Mouse (Mus musculus) cerebellum, adult 9-11 months (tissue): ENCODE measurements around the gene Rin2.
"Not testable (repeated sequence)": the region's sequence is repeated elsewhere in the genome, so short reads cannot be mapped to it uniquely, and the experiment has no call there.

Source experiments
- DNase-seq: peaks from one replicate; pipeline ENCODE4 v3.0.0; 2022

The Rin2 gene

DNA sequence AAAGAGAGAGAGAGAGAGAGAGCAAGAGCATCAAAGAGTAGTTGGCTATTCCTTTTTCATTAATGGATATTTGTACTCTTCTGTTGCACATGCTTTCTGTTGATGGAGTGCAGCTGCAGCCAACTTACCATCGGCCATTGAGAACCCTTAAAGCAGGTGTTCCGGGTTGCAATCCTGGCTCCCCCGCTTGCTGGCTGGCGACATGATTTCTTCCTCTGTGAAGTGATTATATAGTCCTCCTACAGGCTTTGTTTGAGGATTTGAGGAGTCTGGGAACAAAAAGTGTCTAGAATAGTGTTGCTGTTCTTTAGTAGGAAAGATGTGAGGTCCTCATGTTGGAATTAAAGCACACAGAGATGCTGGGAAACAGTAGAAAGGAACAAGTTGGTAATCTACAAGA is 196.3 kb downstream of the Rin2 start:
- no peak for DNase-seq

DNA sequence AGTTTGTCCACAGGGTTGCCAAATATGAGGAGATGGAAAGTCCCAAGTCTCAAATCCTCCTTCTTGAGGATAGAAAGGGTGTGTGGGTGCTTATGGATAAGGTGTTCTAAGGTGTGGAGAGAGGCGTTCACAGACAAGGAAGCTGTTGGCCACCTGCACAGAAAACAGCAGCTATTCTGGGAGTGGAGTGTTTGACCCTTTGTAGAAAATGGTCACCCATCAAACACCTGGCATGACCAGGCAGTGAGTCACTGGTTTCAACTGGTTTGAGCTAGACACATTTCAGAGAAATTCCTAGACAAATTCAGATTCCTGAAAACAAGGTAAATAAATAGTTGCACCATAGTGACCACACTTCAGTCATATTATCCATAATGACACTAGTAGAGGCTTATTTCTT is 197.1 kb downstream of the Rin2 start:
- DNase-seq: no peak

DNA sequence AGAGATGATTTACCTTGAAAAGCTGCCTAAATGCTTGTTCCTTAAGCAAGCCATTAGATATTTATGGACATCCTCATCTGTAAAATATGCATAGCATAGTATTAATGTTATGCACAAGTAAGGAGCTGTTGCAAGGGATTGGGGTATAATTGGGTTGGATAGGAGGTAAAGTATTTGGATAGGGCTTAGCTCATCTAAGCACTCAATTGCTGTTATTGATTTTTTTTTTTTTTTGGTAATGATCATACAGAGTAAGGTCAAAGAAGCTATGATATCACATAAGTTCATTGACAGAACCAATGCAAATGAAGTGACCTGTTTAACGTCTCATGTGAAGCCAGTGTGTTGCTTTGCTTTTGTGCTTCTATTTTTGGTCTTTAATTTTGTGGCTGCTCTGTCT is 198.9 kb downstream of the Rin2 start:
- DNase-seq: no peak

DNA sequence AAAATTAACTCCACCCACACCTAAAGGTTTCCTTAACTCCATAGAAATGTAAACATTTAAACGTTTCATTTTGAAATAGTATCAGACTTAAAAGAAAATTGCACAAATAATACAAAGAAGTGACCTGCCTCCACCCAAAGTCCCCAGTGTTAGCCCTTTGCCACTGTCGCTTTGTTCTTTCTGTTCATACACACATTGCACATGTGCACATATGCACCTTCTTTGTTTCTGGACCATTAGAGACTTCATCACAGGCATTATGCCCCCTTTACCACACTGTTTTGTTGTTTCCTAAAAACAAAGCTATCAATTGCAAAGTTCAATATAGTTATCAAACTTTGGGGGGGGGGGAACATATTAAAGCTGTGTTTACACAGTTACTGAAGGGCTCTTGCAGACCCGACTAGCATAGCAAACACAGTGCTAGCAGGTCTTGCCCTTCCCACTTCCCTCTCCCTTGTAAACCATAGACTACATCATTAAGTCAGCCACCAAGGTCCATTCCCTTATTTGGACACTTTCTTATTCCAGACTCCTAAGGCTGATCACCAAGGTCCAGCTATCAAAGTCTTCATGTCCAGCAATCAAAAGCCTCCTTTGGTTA is 200.0 kb downstream of the Rin2 start:
- no peak for DNase-seq

DNA sequence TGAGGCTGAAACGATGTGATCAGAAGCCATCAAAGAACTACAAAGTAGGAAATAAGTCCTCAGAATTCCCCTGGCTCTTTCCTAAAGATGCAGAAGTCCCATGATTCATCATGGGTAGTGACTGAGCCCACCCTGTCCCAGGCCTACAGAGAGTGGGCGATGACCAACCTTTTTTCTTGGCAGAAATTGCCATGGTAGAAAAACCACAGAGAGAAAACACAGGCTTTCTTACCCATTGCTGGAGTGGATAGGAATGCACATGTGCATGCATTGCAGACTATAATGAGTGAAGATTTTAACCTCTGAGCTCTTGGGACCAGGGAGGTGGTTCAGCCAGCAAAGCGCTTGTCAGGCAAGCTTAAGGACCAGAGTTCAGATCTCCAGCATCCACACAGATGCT is 202.2 kb downstream of the Rin2 start:
- DNase-seq: no peak

DNA sequence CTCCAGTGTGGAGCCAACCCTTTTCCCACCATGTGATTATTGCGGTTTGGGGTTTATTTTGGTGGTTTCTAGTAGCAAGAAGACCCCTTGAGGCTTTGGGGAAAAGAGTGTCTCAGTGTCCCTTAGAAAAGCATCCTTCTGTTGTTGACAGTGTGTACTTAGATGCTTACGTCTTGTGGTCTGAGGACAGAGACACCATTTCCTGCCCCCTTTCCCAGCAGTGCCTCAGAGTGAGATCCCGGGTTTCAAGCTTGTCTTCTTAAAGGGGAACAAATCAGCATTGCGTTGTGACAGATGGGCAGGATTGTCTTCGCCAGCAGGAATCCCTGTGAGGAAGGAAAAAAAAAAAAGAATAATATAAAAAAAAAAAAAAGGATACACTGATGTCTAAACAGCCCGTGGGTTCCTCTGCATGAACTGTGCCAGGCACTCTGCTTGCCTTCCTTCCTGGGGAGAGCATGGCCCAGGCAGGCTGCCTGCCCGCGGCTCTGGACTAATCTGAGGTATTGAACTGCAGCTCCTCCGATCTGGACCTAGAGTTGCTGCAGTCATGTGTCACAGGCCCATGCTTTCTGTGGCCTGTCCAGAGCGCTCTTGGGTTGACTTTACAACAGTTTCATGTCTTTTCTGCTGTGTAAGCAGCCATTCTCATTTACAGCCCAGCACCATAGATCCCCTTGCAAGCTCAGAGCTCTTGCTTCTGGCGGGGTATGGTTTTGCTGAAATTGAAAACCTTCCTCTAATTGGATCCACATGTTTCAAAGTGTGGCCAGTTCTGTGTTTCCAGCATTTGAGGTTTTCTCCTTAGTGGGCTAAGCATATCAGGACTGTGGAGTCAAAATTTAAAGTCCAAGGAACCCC is 206.1 kb downstream of the Rin2 start:
- peak; percentile 62 for DNase-seq

DNA sequence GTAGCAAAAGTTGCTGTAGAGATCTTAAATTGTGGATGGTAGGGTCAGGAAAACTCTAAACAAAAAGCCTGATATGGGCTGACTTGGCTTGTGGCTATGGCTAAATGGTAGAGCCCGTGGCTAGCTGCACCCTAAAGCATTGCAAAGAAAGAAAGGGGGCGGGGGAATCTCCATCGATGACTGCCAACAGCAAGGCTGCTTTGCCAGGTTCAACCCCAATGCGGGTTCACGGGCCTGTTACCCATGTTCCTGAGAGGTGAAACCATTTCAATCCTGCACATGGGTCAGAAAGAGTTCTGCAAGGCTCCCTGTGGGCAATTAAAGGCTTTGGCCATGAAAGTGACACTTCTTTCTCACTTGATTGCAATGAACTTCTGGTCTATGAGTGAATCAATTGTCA is 206.9 kb downstream of the Rin2 start:
- DNase-seq: no peak

DNA sequence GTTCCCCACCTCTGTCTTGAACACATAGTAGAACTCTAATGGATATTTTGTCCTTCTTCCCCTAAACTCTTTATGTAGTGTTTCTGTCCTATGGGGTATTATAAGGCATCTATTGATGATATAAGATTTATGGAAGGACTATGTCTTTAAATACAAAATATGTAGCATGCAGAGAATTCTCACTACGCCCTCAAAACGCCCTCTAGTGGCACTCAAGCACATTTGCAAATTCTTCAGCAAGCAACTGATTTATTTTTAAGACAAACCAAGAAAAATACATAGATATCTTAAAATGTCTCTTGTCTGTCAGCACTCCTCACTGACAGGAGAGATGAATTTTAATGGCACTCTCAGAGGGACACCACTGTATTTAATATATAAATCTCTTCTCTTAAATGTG is 207.4 kb downstream of the Rin2 start:
- DNase-seq: no peak

DNA sequence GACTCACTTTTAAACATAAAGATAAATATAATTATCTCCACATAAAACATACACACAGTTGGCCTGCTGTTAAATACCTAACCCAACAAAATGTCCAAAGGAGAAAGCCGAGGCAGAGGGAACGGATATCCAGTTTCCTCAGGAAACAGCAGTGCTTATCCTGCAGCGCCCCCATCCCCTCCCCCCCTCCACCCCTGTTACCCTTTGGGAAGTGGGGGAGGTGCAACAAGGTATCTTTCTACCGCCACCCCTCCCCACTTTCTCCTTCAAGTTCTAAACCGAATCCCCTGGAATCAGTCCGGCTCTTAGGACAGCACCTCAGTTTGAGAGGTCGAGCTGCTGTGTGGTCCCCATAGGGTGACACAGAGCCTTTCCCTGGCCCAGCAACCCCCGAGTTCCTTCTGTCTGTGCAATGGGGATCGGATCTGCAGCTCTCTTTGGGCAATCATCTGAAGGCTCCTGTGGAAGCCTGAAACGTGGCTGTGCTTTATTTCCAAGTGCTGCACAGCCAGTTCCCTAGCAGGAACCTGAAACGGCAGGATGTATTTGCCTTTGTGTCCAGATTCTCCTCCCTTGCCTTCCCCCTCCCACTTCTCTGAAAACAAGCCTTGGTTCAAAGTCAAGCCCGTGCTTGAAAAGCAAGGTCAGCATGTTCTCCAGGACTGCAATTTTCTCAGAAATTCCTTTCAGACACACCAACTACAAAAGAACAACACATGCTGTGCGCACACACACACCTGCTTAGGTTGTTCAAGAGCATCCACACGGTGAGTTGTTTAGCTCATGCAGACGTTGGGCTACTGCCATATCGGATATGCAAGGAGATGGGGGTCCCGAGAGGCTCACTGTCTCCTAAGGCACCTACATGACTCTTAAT is 209.3 kb downstream of the Rin2 start:
- no peak for DNase-seq

DNA sequence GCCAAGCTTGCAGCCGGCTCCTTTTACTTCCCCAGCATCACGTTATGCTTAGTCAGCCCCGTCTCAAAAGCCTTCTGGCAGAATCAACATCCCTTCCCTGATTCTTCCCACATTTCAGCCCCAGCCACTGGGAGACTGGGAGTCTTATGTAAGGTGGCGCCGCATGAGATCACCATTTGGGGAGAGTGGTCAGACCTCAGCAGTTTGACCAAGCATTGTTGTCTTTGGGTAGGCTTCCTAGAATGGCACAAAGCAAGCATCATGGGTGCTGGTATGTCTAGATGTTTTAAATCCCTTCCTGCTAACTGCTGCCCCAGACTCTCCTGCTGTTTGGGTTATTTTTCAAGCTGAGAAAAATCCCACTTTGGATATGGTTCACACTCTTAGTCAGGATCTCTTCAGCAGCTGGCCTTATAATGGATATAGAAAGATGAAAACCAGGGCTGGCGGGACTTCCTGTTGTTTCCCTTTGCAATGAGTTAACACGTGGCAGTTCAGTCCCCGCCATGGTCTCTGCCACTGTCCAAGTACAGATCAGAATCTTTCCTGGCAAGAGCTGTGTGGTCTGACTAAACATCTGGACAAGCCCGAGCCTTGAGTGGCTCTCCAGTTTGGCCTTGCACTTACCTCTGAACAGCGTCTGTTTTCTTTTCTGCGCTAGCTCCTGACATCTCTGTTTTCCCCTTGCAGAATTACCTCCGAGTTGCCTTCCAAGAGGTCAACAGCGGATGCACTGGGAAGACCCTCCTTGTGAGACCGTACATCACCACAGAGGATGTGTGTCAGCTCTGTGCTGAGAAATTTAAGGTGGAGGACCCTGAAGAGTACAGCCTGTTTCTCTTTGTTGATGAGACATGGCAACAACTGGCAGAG is 210.1 kb downstream of the Rin2 start:
- DNase-seq: no peak

DNA sequence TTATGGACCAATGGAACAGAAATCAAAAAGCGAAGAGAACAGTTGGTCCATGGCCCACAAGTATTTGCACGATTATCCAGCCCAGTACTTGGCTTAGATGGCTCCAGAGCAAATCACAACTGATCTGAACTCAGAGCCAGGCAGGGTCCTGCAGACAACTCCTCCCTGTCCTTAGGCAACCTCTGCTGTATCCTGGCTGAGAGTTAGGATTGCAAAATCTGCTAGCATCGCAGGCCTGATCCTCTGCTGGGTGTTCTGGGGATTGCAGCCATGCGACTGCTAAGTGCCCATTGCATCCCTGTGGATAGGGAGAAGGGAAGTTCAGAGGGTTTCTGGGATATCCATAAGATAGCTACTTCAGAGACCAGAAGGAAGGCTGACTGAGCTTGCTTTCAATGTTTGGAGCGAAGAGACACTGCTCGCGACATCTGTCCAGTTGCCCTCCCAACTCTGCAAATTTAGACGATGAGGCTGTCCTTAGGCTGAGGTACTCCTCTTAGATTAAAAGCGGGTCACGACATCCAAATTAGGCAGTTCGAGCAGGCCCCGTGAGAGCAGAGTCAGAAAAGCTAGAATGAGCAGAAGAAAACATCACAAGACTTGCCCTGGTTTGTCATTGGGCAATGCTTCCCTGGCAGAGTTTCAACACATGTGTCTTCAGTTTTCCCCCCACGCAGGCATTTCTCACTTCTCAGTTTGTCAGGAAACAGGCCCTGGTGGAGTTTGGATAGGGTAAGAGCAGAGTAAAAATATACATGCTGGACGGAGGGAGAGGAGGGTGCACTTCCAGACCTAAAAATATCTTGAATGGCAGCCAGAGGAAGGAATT is 213.1 kb downstream of the Rin2 start:
- no peak for DNase-seq

DNA sequence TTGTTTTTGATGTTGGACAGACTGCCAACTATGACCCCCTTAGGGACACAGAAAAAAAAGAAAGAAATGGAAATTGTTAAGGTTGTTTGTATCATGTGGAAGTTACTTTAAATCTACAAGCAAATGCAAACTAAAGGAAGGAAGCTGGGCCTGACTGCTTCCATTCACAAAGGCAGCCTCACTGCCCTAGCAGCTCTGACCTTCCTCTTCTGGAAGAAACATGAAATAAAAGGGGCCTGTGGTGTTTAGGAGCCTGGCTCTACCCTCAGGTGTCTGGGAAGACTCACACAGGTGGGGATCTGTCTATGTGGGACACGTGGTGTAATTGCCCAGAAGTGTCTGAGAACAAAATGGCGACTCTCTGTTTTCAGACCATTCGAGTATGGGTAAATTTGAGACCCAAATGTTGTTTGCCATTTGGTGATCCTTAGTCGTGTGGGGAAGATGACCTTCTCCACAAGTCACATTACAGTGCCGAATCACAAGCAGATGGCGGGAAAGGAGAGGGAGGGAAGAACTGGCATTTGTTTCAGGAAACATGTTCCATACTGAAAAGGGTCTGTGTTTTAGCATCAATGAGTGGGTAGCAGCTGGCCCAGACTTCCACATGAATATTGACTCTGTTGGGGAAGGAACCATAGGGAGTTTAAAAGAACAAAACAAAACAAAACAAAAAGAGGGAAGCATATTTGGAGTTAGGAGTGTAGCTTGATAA is 213.9 kb downstream of the Rin2 start:
- no peak for DNase-seq

DNA sequence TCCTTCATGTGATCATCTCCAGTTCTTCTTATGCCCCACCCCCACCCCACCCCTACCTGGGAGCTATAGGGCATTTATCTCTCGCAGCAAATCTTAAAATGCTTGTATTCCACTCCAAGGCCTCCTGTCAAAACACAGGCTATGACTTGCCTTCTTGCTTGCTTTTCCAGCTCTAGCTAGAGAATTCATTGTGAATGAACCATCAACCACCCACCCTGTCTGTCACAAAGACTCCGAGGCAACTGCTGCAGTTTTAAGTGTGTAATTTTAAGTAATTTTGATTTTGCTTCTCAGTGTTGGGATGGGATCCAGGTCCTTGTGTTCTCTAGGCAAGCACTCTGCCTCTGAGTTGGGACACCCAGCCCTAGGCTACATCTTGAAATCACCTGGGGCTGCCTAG is 215.6 kb downstream of the Rin2 start:
- DNase-seq: no peak

DNA sequence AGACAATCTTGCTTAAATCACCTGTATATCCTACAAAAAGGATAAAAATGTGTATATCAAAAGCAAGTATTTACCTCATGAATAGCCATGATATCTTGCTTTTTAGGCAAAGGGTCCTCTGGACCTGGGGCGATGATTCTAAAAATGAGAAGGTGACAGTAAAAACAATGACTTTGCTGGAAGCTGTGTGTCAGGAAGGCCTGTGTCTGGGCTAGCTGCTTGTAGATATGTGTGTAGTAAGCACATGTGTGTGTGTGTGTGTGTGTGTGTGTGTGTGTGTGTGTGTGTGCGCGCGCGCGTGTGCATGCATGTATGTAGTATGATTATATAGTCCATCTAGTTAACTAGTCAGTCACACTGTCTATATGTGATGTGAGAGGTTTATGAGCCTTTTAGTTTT is 218.7 kb downstream of the Rin2 start:
- DNase-seq: no peak

DNA sequence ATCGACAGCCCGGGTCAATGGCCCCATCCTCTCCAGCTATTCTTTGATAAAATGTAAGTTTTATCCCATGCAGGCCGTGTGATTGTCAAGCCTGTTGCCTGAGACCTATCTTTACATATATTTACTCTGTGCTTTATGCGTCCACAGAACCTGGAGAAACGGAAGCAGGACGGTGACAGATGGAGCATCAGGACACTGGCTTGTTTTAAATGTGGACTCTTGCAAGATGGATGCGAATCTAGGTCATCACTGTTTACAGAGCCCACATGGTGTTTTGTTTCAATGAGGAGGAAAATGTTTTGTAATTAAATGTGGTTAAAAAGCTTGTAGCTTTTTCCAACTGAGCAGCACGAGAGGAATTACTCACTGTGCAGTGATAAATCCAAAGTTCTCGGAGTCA is 223.1 kb downstream of the Rin2 start:
- DNase-seq: peak; percentile 85

DNA sequence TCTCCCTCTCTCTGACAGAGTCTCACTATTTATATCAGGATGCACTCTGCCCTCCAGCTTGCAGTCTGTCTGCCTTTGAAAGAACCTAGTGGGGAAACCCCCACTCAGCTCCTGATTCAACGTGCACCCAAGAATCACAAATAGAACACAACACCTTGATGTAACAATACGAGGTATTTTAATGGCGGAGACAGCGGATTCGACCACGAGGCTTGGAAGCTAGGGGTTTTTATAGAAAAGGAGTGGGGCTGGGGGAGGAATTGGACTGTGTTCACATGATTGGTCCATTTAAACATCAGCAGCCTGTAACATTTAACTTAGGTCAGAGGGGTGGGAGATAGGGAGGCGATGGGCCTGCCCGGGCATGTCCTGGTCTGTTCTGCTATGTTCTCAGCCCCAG is 225.3 kb downstream of the Rin2 start:
- DNase-seq: not testable (repeated sequence)

DNA sequence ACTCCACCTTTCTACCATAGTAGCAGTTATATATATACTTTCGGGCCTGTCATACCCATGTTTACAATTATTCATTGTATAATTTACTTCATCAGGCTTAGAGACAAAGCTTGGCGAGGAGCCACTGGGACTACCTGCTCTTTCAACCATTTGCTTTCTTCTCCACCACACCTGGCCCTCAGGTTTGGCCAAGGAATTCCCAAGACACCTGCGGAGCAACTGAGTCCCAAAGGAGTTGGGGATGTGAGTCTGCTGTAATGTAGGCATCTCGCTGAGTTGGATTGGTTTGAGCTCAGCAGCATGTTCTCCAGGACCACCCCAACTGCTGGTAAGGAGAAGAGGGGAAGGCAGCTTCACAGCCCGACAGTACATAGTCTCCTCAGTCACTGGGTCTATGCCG is 226.8 kb downstream of the Rin2 start, which contains the start of gene Naa20:
TSS of gene Naa20 (plus strand) at position 239 of the 400 bp plus-strand sequence.
- peak; percentile 59 for DNase-seq

DNA sequence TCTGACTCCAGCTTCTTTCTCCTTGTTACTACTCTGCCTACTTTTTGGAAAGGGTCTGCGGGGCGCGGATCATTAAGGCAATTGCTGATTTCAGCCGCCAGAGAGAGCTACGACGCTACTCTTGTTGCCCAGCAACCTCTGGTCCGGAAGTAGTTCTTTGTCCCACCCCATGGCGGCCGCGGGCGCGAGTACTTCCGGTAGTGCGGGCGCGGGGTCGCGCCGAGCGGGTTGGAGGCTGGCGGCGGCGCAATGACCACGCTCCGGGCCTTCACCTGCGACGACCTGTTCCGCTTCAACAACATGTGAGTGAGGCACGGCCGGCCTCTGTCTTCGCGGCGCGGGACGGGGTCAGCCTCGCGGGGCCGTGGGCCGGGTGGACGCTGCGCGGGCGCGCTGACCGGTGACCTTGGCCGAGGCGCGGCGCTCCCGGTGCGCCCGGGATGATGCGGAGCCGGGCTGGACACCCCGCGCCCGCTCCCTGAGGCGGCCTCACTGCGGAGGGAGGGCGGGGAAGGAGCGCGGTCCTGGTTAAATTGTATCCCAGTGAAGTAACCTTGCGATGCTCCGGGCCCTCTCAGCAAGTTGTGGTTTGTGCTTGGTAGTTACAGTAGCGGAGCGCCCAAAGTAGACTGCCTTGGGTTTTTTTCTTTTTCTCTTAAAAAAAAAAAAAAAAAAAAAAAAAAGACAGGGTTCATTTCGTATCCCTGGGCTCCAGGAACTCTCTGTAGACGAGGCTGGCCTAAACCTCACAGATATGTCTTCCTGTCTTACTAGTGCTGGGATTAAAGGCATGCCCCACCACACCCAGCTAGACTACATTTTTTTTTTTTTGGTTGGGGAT is 228.3 kb downstream of the Rin2 start:
- peak; percentile 91 for DNase-seq

DNA sequence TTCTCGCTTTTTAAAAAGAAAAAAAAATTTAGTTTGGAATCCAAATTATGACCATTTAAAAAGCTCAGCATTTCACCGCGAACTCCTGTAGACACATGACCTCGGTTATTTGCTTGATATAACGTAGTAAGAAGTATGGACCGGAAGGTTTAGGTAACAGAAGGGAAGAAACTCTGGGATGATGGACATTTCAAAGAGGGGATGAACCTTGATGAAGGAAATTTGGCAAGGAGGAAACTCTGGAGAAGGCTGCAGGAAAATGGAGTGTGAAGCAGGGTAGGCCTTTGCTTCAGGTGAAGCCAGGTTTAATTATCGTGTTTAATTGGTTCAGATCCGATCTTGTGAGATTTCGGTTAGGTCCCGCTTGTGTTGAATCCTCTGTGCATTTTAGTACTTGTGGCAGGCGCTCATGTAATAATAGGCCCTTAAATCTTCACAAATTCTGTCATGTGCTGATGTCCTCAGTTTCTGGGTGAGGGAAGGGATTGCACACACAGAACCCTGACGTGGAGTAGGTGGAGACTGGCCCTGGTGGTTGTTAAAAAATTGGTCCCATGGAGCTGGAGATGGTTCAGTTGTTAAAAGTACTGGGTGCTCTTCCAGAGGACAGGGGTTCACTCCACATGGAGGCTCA is 229.1 kb downstream of the Rin2 start:
- DNase-seq: peak; percentile 10
